Mouse (Mus musculus): Measurements from ENCODE around the gene Tube1.
A peak's percentile ranks its signal among the peaks of the same experiment; 100 is the strongest.
"Not testable (repeated sequence)": the region's sequence is repeated elsewhere in the genome, so short reads cannot be mapped to it uniquely, and the experiment has no call there.

Tube1 gene

GRCm38 (mm10) chr10:39167611-39168010, 33.8 kb downstream of the Tube1 start:
- no peak for DNase-seq (ENCODE audit: low spot score in 2 of 2)

GRCm38 (mm10) chr10:39169642-39170041, 35.9 kb downstream of the Tube1 start:
- DNase-seq (ENCODE audit: low spot score in 2 of 2) = no peak

GRCm38 (mm10) chr10:39170181-39170580, 36.4 kb downstream of the Tube1 start:
- DNase-seq (ENCODE audit: low spot score in 2 of 2) = peak; percentile 62 to 89

GRCm38 (mm10) chr10:39170706-39171105, 36.9 kb downstream of the Tube1 start:
- DNase-seq (ENCODE audit: low spot score in 2 of 2) = peak in 1 of 2 experiments; percentile 17

GRCm38 (mm10) chr10:39171134-39171533, 37.4 kb downstream of the Tube1 start:
- DNase-seq (ENCODE audit: low spot score in 2 of 2) = peak; percentile 87 to 93

- DNase-seq (ENCODE audit: low spot score in 2 of 2) = peak; percentile 85 to 89
Measured at GRCm38 (mm10) chr10:39171603-39172539, 38.1 kb downstream of the Tube1 start.

- DNase-seq (ENCODE audit: low spot score in 2 of 2) = no peak
Measured at GRCm38 (mm10) chr10:39172540-39172931, 38.8 kb downstream of the Tube1 start.

- DNase-seq (ENCODE audit: low spot score in 2 of 2) = no peak
Measured at GRCm38 (mm10) chr10:39173077-39173476, 39.3 kb downstream of the Tube1 start.

GRCm38 (mm10) chr10:39176981-39177380, 43.2 kb downstream of the Tube1 start:
- no peak for DNase-seq (ENCODE audit: low spot score in 2 of 2)

- DNase-seq (ENCODE audit: low spot score in 2 of 2) = no peak
Measured at GRCm38 (mm10) chr10:39184864-39185544, 51.2 kb downstream of the Tube1 start.

GRCm38 (mm10) chr10:39185545-39185906, 51.8 kb downstream of the Tube1 start:
- DNase-seq (ENCODE audit: low spot score in 2 of 2) = no peak

GRCm38 (mm10) chr10:39192673-39193072, 58.9 kb downstream of the Tube1 start:
- no peak for DNase-seq (ENCODE audit: low spot score in 2 of 2)

GRCm38 (mm10) chr10:39198216-39198615, 64.4 kb downstream of the Tube1 start:
- DNase-seq (ENCODE audit: low spot score in 2 of 2) = not testable (repeated sequence)
